Mouse (Mus musculus) CH12.LX (cell line): ENCODE results near the gene Ren1. TPM values are rescaled to one million over a fixed set of nuclear protein-coding genes. Genes with fewer than 3 reads are reported as not detected.

ENCODE experiments used
- DNase-seq: peaks from one replicate; pipeline ENCODE4 v3.0.0-alpha.2; 2013; ENCODE audit errors: extremely low read depth
- H3K27ac ChIP-seq: 2 replicates; pipeline ENCODE4 v1.5.1; 2012; ENCODE audit warnings: low read depth, mild to moderate bottlenecking, control low read depth, moderate library complexity; ENCODE audit not compliant: insufficient read depth
- H3K27me3 ChIP-seq: replicated peaks from 2 replicates; pipeline ENCODE3; 2012; ENCODE audit warnings: inconsistent platforms
- H3K36me3 ChIP-seq, 2 experiments: replicated peaks in 1 of 2; 2 replicates each; pipeline versions ENCODE3 to v1.6.1; 2012; ENCODE audit warnings: inconsistent platforms in 1 of 2, low read length in 1 of 2, mild to moderate bottlenecking in 1 of 2, mixed read lengths in 1 of 2, moderate library complexity in 1 of 2; ENCODE audit not compliant: control insufficient read depth in 1 of 2, insufficient read depth in 1 of 2
- H3K4me1 ChIP-seq, 2 experiments: 2 replicates each; pipeline ENCODE4 v1.6.1; 2012; ENCODE audit warnings: inconsistent platforms in 1 of 2, moderate library complexity in 1 of 2; ENCODE audit not compliant: insufficient read depth in 2 of 2, control insufficient read depth in 1 of 2
- H3K4me2 ChIP-seq: 2 replicates; pipeline ENCODE4 v1.6.1; 2012; ENCODE audit warnings: low read depth, mild to moderate bottlenecking, control low read depth; ENCODE audit not compliant: poor library complexity, insufficient read depth, severe bottlenecking
- H3K4me3 ChIP-seq, 3 experiments: fragments of 150-350 bp in 1 of 3; sonication (generic) in 1 of 3; replicated peaks in 1 of 3; 2 replicates each; pipeline versions ENCODE3 to v1.5.1; 2011 to 2012; ENCODE audit warnings: low read depth in 2 of 3, low read length in 2 of 3, mild to moderate bottlenecking in 2 of 3, moderate library complexity in 2 of 3, control low read depth in 1 of 3, improper control_type of control experiment in 1 of 3, inconsistent platforms in 1 of 3, mixed read lengths in 1 of 3; ENCODE audit not compliant: poor library complexity in 1 of 3
- H3K79me2 ChIP-seq: replicated peaks from 2 replicates; pipeline ENCODE4 v1.6.1; 2012; ENCODE audit warnings: mild to moderate bottlenecking, moderate library complexity; ENCODE audit not compliant: control insufficient read depth, poor library complexity, insufficient read depth, severe bottlenecking; ENCODE audit errors: extremely low read depth
- H3K9ac ChIP-seq: 2 replicates; pipeline ENCODE4 v1.6.1; 2012; ENCODE audit warnings: low read depth, mild to moderate bottlenecking, control low read depth, moderate library complexity; ENCODE audit not compliant: insufficient read depth
- H3K9me3 ChIP-seq: replicated peaks from 2 replicates; pipeline ENCODE3; 2012; ENCODE audit warnings: low read length, inconsistent platforms, mixed read lengths
- BHLHE40 ChIP-seq: IDR thresholded peaks from 2 replicates; pipeline ENCODE4 v1.6.1; 2011; ENCODE audit warnings: mild to moderate bottlenecking, low read depth, low read length, improper control_type of control experiment
- E2F4 ChIP-seq: IDR thresholded peaks from 2 replicates; pipeline ENCODE4 v1.6.1; 2011; ENCODE audit warnings: low read depth, low read length, improper control_type of control experiment; ENCODE audit not compliant: insufficient replicate concordance
- EP300 ChIP-seq: IDR thresholded peaks from 2 replicates; pipeline ENCODE4 v1.6.1; 2011; ENCODE audit warnings: low read length, improper control_type of control experiment
- GABPA ChIP-seq: IDR thresholded peaks from 2 replicates; pipeline ENCODE4 v1.6.1; 2012; ENCODE audit warnings: low read depth, low read length, improper control_type of control experiment, inconsistent platforms; ENCODE audit not compliant: insufficient replicate concordance
- HCFC1 ChIP-seq: IDR thresholded peaks from 2 replicates; pipeline ENCODE4 v1.6.1; 2012; ENCODE audit warnings: low read depth, mild to moderate bottlenecking, inconsistent platforms, low read length, improper control_type of control experiment
- IRF4 ChIP-seq: IDR thresholded peaks from 2 replicates; pipeline ENCODE4 v1.6.1; 2014; ENCODE audit warnings: low read depth, mild to moderate bottlenecking, inconsistent platforms, low read length, improper control_type of control experiment
- JUN ChIP-seq: IDR thresholded peaks from 2 replicates; pipeline ENCODE4 v1.6.1; 2011; ENCODE audit warnings: low read depth, mild to moderate bottlenecking, low read length, improper control_type of control experiment, moderate library complexity; ENCODE audit not compliant: insufficient read depth
- JUND ChIP-seq: conservative IDR thresholded peaks from 2 replicates; pipeline ENCODE4 v1.6.1; 2011; ENCODE audit warnings: low read depth, low read length, improper control_type of control experiment
- MAFK ChIP-seq: IDR thresholded peaks from 2 replicates; pipeline ENCODE4 v1.6.1; 2011; ENCODE audit warnings: low read length, improper control_type of control experiment; ENCODE audit not compliant: insufficient replicate concordance
- MAX ChIP-seq: IDR thresholded peaks from 2 replicates; pipeline ENCODE4 v1.6.1; 2011; ENCODE audit warnings: low read length, improper control_type of control experiment
- MAZ ChIP-seq: IDR thresholded peaks from 2 replicates; pipeline ENCODE4 v1.6.1; 2012; ENCODE audit warnings: low read depth, mild to moderate bottlenecking, inconsistent platforms, low read length, improper control_type of control experiment, moderate library complexity
- MXI1 ChIP-seq: IDR thresholded peaks from 2 replicates; pipeline ENCODE4 v1.6.1; 2011; ENCODE audit warnings: mild to moderate bottlenecking, low read depth, low read length, improper control_type of control experiment
- MYC ChIP-seq: IDR thresholded peaks from 2 replicates; pipeline ENCODE4 v1.6.1; 2011; ENCODE audit warnings: low read depth, mild to moderate bottlenecking, improper control_type of control experiment, low read length
- NELFE ChIP-seq: IDR thresholded peaks from 2 replicates; pipeline ENCODE4 v1.6.1; 2011; ENCODE audit warnings: low read depth, low read length, improper control_type of control experiment
- NRF1 ChIP-seq: IDR thresholded peaks from 2 replicates; pipeline ENCODE4 v1.6.1; 2014; ENCODE audit warnings: low read depth, mild to moderate bottlenecking, inconsistent platforms, low read length, improper control_type of control experiment, moderate library complexity
- POLR2A ChIP-seq: IDR thresholded peaks from 2 replicates; pipeline ENCODE4 v1.6.1; 2011; ENCODE audit warnings: low read depth, mild to moderate bottlenecking, improper control_type of control experiment, low read length
- POLR2AphosphoS2 ChIP-seq: IDR thresholded peaks from 2 replicates; pipeline ENCODE4 v1.6.1; 2011; ENCODE audit warnings: low read depth, low read length, improper control_type of control experiment
- SMC3 ChIP-seq: IDR thresholded peaks from 2 replicates; pipeline ENCODE4 v1.6.1; 2011; ENCODE audit warnings: low read depth, low read length, improper control_type of control experiment
- TBP ChIP-seq: conservative IDR thresholded peaks from 2 replicates; pipeline ENCODE4 v1.6.1; 2011; ENCODE audit warnings: low read depth, low read length, improper control_type of control experiment
- TCF12 ChIP-seq: IDR thresholded peaks from 2 replicates; pipeline ENCODE4 v1.6.1; 2014; ENCODE audit warnings: low read depth, mild to moderate bottlenecking, inconsistent platforms, low read length, improper control_type of control experiment
- USF2 ChIP-seq: conservative IDR thresholded peaks from 2 replicates; pipeline ENCODE4 v1.6.1; 2011; ENCODE audit warnings: low read depth, low read length, improper control_type of control experiment
- ZC3H11A ChIP-seq: IDR thresholded peaks from 2 replicates; pipeline ENCODE4 v1.6.1; 2012; ENCODE audit warnings: low read depth, mild to moderate bottlenecking, inconsistent platforms, low read length, improper control_type of control experiment
- dilution Hi-C: fragments of 300-500 bp; cut with MboI; formaldehyde crosslinking; loops from 2 replicates; pipeline ENCODE4 v1.14.3; 2020; ENCODE audit warnings: low sequenced_read_pairs; ENCODE audit not compliant: extremely low pct_unique_long_range_greater_than_20kb, extremely low pct_ligation_motif_present
- in situ Hi-C: fragments of 300-500 bp; cut with MboI; formaldehyde crosslinking; loops from 3 replicates; pipeline ENCODE4 v1.14.3; 2019; ENCODE audit warnings: low sequenced_read_pairs, low pct_ligation_motif_present, low pct_unique_long_range_greater_than_20kb, mixed read lengths
- polyA plus RNA-seq: library from polyadenylated mRNA; unstranded; fragments of >175 nt; gene quantifications from 2 replicates; pipeline ENCODE4 v1.2.1, GENCODE M21; 2012; ENCODE audit warnings: low read depth; ENCODE audit not compliant: insufficient read length
- total RNA-seq, 2 experiments: library from RNA; depleted of rRNA; stranded (reverse); fragments of 300-350 nt in 1 of 2; fragments of >200 nt in 1 of 2; gene quantifications; 2 replicates each; pipeline ENCODE4 v1.2.3; 2012 to 2014

Ren1 gene
- total and polyA plus RNA-seq, 3 experiments, result 0.08 TPM; not detected in 2

- Histone ChIP-seq H3K9ac (no peak overlapping the region), H3K4me1 (no peaks in the 10 kb centered on the region), H3K36me3 (no peaks in the 10 kb centered on the region)
- TF ChIP-seq USF2, result no peak
- TF ChIP-seq GABPA, result no peak
- no peak for TF ChIP-seq HCFC1
- no peak for TF ChIP-seq MXI1
- TF ChIP-seq BHLHE40, result no peak
- no peak for TF ChIP-seq E2F4
- TF ChIP-seq POLR2A, result no peak
- TF ChIP-seq TCF12, result no peak
- TF ChIP-seq, all 38 proteins: peak for 0
- Histone ChIP-seq H3K4me3 (no peak overlapping the region), H3K4me2 (no peak overlapping the region), H3K27me3 (peaks cover 82% of the 10 kb centered on the region), H3K79me2 (no peaks in the 10 kb centered on the region), H3K27ac (no peak overlapping the region), H3K9me3 (no peaks in the 10 kb centered on the region)
- in situ Hi-C loops (no loop called here), dilution Hi-C loops (no loop called here)
- DNase-seq, result no peak
Measured at GRCm38 (mm10) chr1:133396693-133397092, 46.4 kb downstream of the Ren1 start.

GRCm38 (mm10) chr1:133397094-133397482 lies 46.8 kb downstream of the Ren1 start:
- Histone ChIP-seq H3K36me3 (no peaks in the 10 kb centered on the region), H3K4me2 (no peak overlapping the region), H3K4me3 (no peak overlapping the region), H3K4me1 (no peaks in the 10 kb centered on the region), H3K79me2 (no peaks in the 10 kb centered on the region), H3K9ac (no peak overlapping the region), H3K27me3 (peaks cover 85% of the 10 kb centered on the region), H3K27ac (no peak overlapping the region), H3K9me3 (no peaks in the 10 kb centered on the region)
- no peak for DNase-seq
- dilution Hi-C loops, result no loop called here
- in situ Hi-C loops, result no loop called here
- TF ChIP-seq POLR2AphosphoS2 (no peak), E2F4 (no peak), HCFC1 (no peak), MYC (no peak), EP300 (no peak), IRF4 (no peak), NRF1 (no peak), SMC3 (no peak), USF2 (no peak), JUN (no peak), NELFE (no peak), MAX (no peak), ZC3H11A (no peak), JUND (no peak), TCF12 (no peak), MAZ (no peak), MAFK (no peak), BHLHE40 (no peak), TBP (no peak)
